8 mouse cellular contexts compared by ENCODE assay signal in the genomic region with DNA sequence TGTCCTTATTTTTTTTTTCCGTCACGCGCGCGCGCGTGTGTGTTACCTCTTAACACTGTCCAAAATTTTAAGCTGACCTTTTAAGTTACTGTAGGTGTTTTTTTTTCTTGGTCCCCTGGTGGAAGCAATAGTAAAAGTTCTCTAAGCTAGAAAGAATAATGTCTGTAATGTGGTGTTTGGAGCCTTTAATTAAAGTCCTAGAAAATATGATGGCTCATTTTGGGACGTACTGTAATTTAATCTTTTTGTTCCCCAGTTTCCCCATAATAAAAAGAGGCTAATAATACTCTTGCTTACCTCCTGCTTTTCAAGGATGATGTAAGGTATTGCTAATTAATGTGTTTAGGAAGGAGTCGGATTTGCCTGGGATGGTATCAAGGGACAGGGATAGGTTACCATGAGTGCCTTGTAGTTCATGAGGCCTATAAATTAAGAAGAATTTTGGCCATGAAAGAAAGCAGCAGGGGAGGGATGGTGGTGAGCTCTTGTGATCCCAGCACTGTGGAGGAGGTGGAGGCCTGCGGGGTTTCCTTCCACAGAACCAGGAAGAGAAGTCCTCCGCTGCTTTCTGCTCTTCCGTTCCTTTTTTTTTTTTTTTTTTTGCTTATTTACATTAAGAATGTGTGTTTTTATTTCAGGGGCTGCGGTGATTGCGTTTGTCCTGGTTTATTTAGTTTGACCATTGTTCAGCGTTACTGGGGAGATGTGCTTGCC. TPM values are rescaled to one million over a fixed set of nuclear protein-coding genes. Genes with fewer than 3 reads are reported as not detected.
DNase-seq lines count a peak whose midpoint lies in the region; ATAC-seq and TF ChIP-seq lines count a peak whose summit lies in the region.

No protein-coding gene starts in this region.

- no peak for DNase-seq in gastrocnemius, adult 2 months
- DNase-seq in gastrocnemius, postnatal 4 days (ENCODE audit: low spot score in 2 of 2), result no peak
- no peak for DNase-seq in ES-E14 (ENCODE audit: low read depth, low spot score)
- DNase-seq in forebrain, postnatal 0 days, result no peak
- DNase-seq in liver, embryonic 14.5 days (ENCODE audit: low read depth in 3 of 3, low spot score in 3 of 3), result no peak
- DNase-seq in thymus, adult 18-20 months, result peak; percentile 11 to 20
- no peak for DNase-seq in frontal cortex, postnatal 25 days (ENCODE audit: low spot score in 2 of 2)
- no peak for DNase-seq in ovary, postnatal 36 days (ENCODE audit: low spot score)

- H3K4me1 ChIP-seq in ES-E14 (ENCODE audit: control insufficient read depth in 2 of 2, insufficient read depth in 2 of 2, low read length in 2 of 2, poor library complexity in 1 of 2), result peaks cover 11 to 17% of the 10 kb centered on the region in 2 experiments
- H3K4me1 ChIP-seq in forebrain, postnatal 0 days (ENCODE audit: insufficient read depth), result peaks cover 19% of the 10 kb centered on the region
- H3K4me1 ChIP-seq in liver, embryonic 14.5 days (replicated peaks; ENCODE audit: control insufficient read depth in 2 of 2, insufficient read depth in 2 of 2, low read length in 1 of 2), result peaks cover 6 to 10% of the 10 kb centered on the region in 2 experiments

- no peaks in the 10 kb centered on the region for H3K27me3 ChIP-seq in forebrain, postnatal 0 days (ENCODE audit: insufficient read depth, low read length)
- H3K27me3 ChIP-seq in liver, embryonic 14.5 days (ENCODE audit: control insufficient read depth, insufficient read depth, low read length), result no peaks in the 10 kb centered on the region

- H3K4me2 ChIP-seq in forebrain, postnatal 0 days (ENCODE audit: low read depth), result peak overlapping the region; percentile 59
- H3K4me2 ChIP-seq in liver, embryonic 14.5 days (ENCODE audit: low read depth), result peak overlapping the region; percentile 71

- ATAC-seq in forebrain, postnatal 0 days, result no peak
- ATAC-seq in liver, embryonic 14.5 days (ENCODE audit: insufficient read depth), result no peak

- TF ChIP-seq CTCF in gastrocnemius, adult 2 months (IDR thresholded peaks at IDR 0.05), result peak; percentile 9; the same call in 1 of the 2 replicates
- peak; percentile 10; the same call in 1 of the 2 replicates for TF ChIP-seq CTCF in forebrain, postnatal 0 days (IDR thresholded peaks at IDR 0.05; ENCODE audit: low read depth)
- no peak for TF ChIP-seq CTCF in liver, embryonic 14.5 days (IDR thresholded peaks at IDR 0.05; ENCODE audit: low read depth)

- no peaks in the 10 kb centered on the region for H3K9me3 ChIP-seq in ES-E14 (ENCODE audit: control insufficient read depth, insufficient read depth, low read depth, low read length)
- no peaks in the 10 kb centered on the region for H3K9me3 ChIP-seq in forebrain, postnatal 0 days (ENCODE audit: low read length)
- H3K9me3 ChIP-seq in liver, embryonic 14.5 days (ENCODE audit: control insufficient read depth, low read length), result no peaks in the 10 kb centered on the region

- in situ Hi-C loops in ES-E14 (cut with MboI; ENCODE audit: low sequenced_read_pairs in 2 of 2, unreplicated experiment in 2 of 2), result loop anchor here (25.0 kb wide), 1 partner anchor 185 kb away; no protein-coding TSS in a partner anchor

- intact Hi-C loops in gastrocnemius, adult 2 months (cut with DNase I), result loop anchor here (2.0 to 5.0 kb wide), 3 partner anchors 29 to 95 kb away; no protein-coding TSS in a partner anchor

- WGBS in forebrain, postnatal 0 days, result under 1% methylated on average over 15 of the region's 15 CpGs
- WGBS in liver, embryonic 14.5 days (ENCODE audit: insufficient replicate concordance), result 6% methylated on average over 15 of the region's 15 CpGs

- H3K9ac ChIP-seq in ES-E14 (ENCODE audit: insufficient read depth, low read depth, low read length, poor library complexity, severe bottlenecking), result peak overlapping the region; percentile 98
- peak overlapping the region; percentile 97 for H3K9ac ChIP-seq in forebrain, postnatal 0 days
- H3K9ac ChIP-seq in liver, embryonic 14.5 days (replicated peaks), result peak overlapping the region; percentile 76

- H3K4me3 ChIP-seq in gastrocnemius, adult 2 months, result peak overlapping the region; percentile 99
- peak overlapping the region; percentile 88 to 95 for H3K4me3 ChIP-seq in ES-E14 (ENCODE audit: insufficient read depth in 1 of 2, low read depth in 1 of 2, low read length in 2 of 2, poor library complexity in 1 of 2, severe bottlenecking in 1 of 2)
- H3K4me3 ChIP-seq in forebrain, postnatal 0 days (ENCODE audit: low read depth, low read length), result peak overlapping the region; percentile 65
- H3K4me3 ChIP-seq in liver, embryonic 14.5 days (ENCODE audit: insufficient read depth in 1 of 2, low read depth in 2 of 2, low read length in 2 of 2), result peak overlapping the region; percentile 66 to 78

- peak overlapping the region; percentile 100 for H3K27ac ChIP-seq in gastrocnemius, adult 2 months
- H3K27ac ChIP-seq in ES-E14 (ENCODE audit: insufficient read depth, low read depth, low read length, poor library complexity, severe bottlenecking), result peak overlapping the region; percentile 99
- peak overlapping the region; percentile 98 for H3K27ac ChIP-seq in forebrain, postnatal 0 days (ENCODE audit: low read depth, low read length)
- H3K27ac ChIP-seq in liver, embryonic 14.5 days, result no peak overlapping the region

- no peak for TF ChIP-seq EP300 in liver, embryonic 14.5 days (IDR thresholded peaks at IDR 0.05; ENCODE audit: low read depth)

- peaks cover 8% of the 10 kb centered on the region; the same call in 1 of the 2 replicates for H3K36me3 ChIP-seq in ES-E14 (ENCODE audit: control insufficient read depth, insufficient read depth, low read length, poor library complexity, severe bottlenecking)
- H3K36me3 ChIP-seq in forebrain, postnatal 0 days (ENCODE audit: insufficient read depth), result no peaks in the 10 kb centered on the region
- H3K36me3 ChIP-seq in liver, embryonic 14.5 days (replicated peaks; ENCODE audit: control insufficient read depth, insufficient read depth, low read depth), result no peaks in the 10 kb centered on the region

TF ChIP-seq in ES-E14, 5 proteins besides CTCF, POLR2A, EP300 and RAD21:
- TF ChIP-seq MAFK (IDR thresholded peaks at IDR 0.05; ENCODE audit: insufficient read depth, low read depth, low read length) (no peak), ZC3H11A (IDR thresholded peaks at IDR 0.05; ENCODE audit: borderline replicate concordance, low read depth, low read length) (no peak), ZNF384 (IDR thresholded peaks at IDR 0.05; ENCODE audit: low read depth, low read length) (0 out of 2 replicates have a peak, but pooled peaks have one; percentile 39)

RNA-seq across cellular contexts. Expression of gene Reep3, which starts 0.8 kb away (rescaled TPM):
- 10 to 100 TPM in 1 of 2 experiments, 1 to 10 TPM in 1; 9.7 to 10.8 TPM for total RNA-seq in gastrocnemius, adult 2 months (2021)
- 10 to 100 TPM; 33.6 to 34.4 TPM for total RNA-seq in gastrocnemius, postnatal 4 days (2021)
- total RNA-seq in ES-E14 (2012; rRNA removed), result 18.1 and 18.2 TPM in 2 replicates
- 21.7 and 30.8 TPM in 2 replicates for total RNA-seq in forebrain, postnatal 0 days (2014; rRNA removed)
- 18.8 and 23.7 TPM in 2 replicates for polyA plus RNA-seq in forebrain, postnatal 0 days (2015; fragmentation: Nextera tagmentation; extraction: Ambion mirVana)
- polyA plus RNA-seq in liver, embryonic 14.5 days (2012; rRNA removed), result 3.2 and 3.9 TPM in 2 replicates
- polyA plus RNA-seq in liver, embryonic 14.5 days (2014; fragmentation: Nextera tagmentation; extraction: Ambion mirVana), result 5.1 and 5.4 TPM in 2 replicates

RNA-seq across cellular contexts. Expression of gene Jmjd1c, which starts 1.7 kb away (rescaled TPM):
- total RNA-seq in gastrocnemius, adult 2 months (2021), result 10 to 100 TPM; 23.7 to 26.6 TPM
- 10 to 100 TPM; 61.0 to 70.4 TPM for total RNA-seq in gastrocnemius, postnatal 4 days (2021)
- total RNA-seq in ES-E14 (2012; rRNA removed), result 93.0 and 124 TPM in 2 replicates
- 67.1 and 76.8 TPM in 2 replicates for total RNA-seq in forebrain, postnatal 0 days (2014; rRNA removed)
- 29.6 and 44.4 TPM in 2 replicates for polyA plus RNA-seq in forebrain, postnatal 0 days (2015; fragmentation: Nextera tagmentation; extraction: Ambion mirVana)
- polyA plus RNA-seq in liver, embryonic 14.5 days (2012; rRNA removed), result 4.2 and 6.5 TPM in 2 replicates
- polyA plus RNA-seq in liver, embryonic 14.5 days (2014; fragmentation: Nextera tagmentation; extraction: Ambion mirVana), result 8.7 and 9.9 TPM in 2 replicates

Comparison
In these comparisons a context has a peak if more than half of its experiments do, and no peak if none do; other contexts are left out.
1. DNase-seq: peak in thymus, adult 18-20 months (2 of 2); none in gastrocnemius, adult 2 months (single experiment), gastrocnemius, postnatal 4 days (0 of 2), ES-E14 (single experiment), forebrain, postnatal 0 days (single experiment), liver, embryonic 14.5 days (0 of 3), frontal cortex, postnatal 25 days (0 of 2) and ovary, postnatal 36 days (single experiment).
2. Peak in every context shown above with its lines, with median percentiles within 50 percentile points of each other: H3K4me3 ChIP-seq and H3K9ac ChIP-seq.